Mouse (Mus musculus) forelimb bud, embryonic 11.5 days (tissue): ENCODE data around the gene Mef2b.

Experiments
- DNase-seq: peaks from one replicate; pipeline ENCODE4 v3.0.0-alpha.2; 2012; ENCODE audit warnings: low read depth, low spot score

Mef2b gene

GRCm38 (mm10) chr8:70139026-70139857 is at the start of gene Mef2b, which contains the start of the genes Rfxank and Borcs8:
Gene Mef2b (plus strand): TSS chr8:70139711.
Gene Rfxank (minus strand): TSS chr8:70139154.
Gene Borcs8 (plus strand): TSS chr8:70139499.
- peak; percentile 100 for DNase-seq

GRCm38 (mm10) chr8:70092786-70093185 is 46.7 kb upstream of the Mef2b start:
- DNase-seq, result no peak

- DNase-seq, result no peak
Observed at GRCm38 (mm10) chr8:70099276-70099675, 40.2 kb upstream of the Mef2b start.

- no peak for DNase-seq
Observed at GRCm38 (mm10) chr8:70100241-70100640, 39.3 kb upstream of the Mef2b start.

- no peak for DNase-seq
Observed at GRCm38 (mm10) chr8:70104506-70104905, 35.0 kb upstream of the Mef2b start.

- no peak for DNase-seq
Observed at GRCm38 (mm10) chr8:70104922-70105321, 34.6 kb upstream of the Mef2b start.

- DNase-seq, result no peak
Observed at GRCm38 (mm10) chr8:70110451-70110850, 29.1 kb upstream of the Mef2b start.

- DNase-seq, result no peak
Observed at GRCm38 (mm10) chr8:70111192-70111795, 28.2 kb upstream of the Mef2b start.

- no peak for DNase-seq
Observed at GRCm38 (mm10) chr8:70112401-70113016, 27.0 kb upstream of the Mef2b start.

GRCm38 (mm10) chr8:70114488-70114887 is 25.0 kb upstream of the Mef2b start:
- no peak for DNase-seq

- DNase-seq, result no peak
Observed at GRCm38 (mm10) chr8:70114892-70115291, 24.6 kb upstream of the Mef2b start.

- peak; percentile 71 for DNase-seq
Observed at GRCm38 (mm10) chr8:70117611-70118010, 21.9 kb upstream of the Mef2b start.

- DNase-seq, result no peak
Observed at GRCm38 (mm10) chr8:70118726-70119700, 20.5 kb upstream of the Mef2b start.

- peak; percentile 87 for DNase-seq
Observed at GRCm38 (mm10) chr8:70120667-70121066, 18.8 kb upstream of the Mef2b start, which contains the start of gene Ncan. Gene Ncan (minus strand): TSS chr8:70120873.

- DNase-seq, result no peak
Observed at GRCm38 (mm10) chr8:70122863-70123262, 16.6 kb upstream of the Mef2b start.

GRCm38 (mm10) chr8:70124992-70125391 is 14.5 kb upstream of the Mef2b start:
- no peak for DNase-seq

GRCm38 (mm10) chr8:70128435-70128834 is 11.1 kb upstream of the Mef2b start:
- DNase-seq, result no peak

GRCm38 (mm10) chr8:70129309-70129952 is 10.1 kb upstream of the Mef2b start:
- DNase-seq, result no peak

- no peak for DNase-seq
Observed at GRCm38 (mm10) chr8:70130066-70130465, 9.4 kb upstream of the Mef2b start.

GRCm38 (mm10) chr8:70131166-70131883 is 8.2 kb upstream of the Mef2b start, which contains the start of gene Nr2c2ap:
Gene Nr2c2ap (plus strand): TSS chr8:70131333.
- DNase-seq, result peak; percentile 92
